Mouse (Mus musculus): ENCODE results near the gene Ffar4. TPM values are rescaled to one million over a fixed set of nuclear protein-coding genes. Genes with fewer than 3 reads are reported as not detected.

The Ffar4 gene
- 0.35 and 0.49 TPM in 2 replicates for polyA plus RNA-seq (2015; fragmentation: Nextera tagmentation; extraction: Ambion mirVana)

- under 1% methylated on average over 77 of the region's 77 CpGs for WGBS
- ATAC-seq (replicated peaks; ENCODE audit: extremely low read depth, insufficient read depth, low FRiP score): no peak
- Histone ChIP-seq H3K4me3 (ENCODE audit: low read length) (peak within 1 kb of the TSS; percentile 27), H3K27ac (ENCODE audit: low read length) (no peak within 1 kb of the TSS), H3K36me3 (ENCODE audit: control insufficient read depth, insufficient read depth) (no peaks in the 10 kb centered on the region), H3K9ac (ENCODE audit: low read length) (no peak within 1 kb of the TSS), H3K27me3 (ENCODE audit: control insufficient read depth, insufficient read depth, low read length) (peaks cover 44% of the 10 kb centered on the region), H3K4me1 (ENCODE audit: control insufficient read depth, insufficient read depth, low read length) (no peaks in the 10 kb centered on the region), H3K9me3 (replicated peaks; ENCODE audit: control insufficient read depth, low read length) (no peaks in the 10 kb centered on the region), H3K4me2 (ENCODE audit: low read depth, low read length) (peak within 1 kb of the TSS; percentile 48)
Observed at GRCm38 (mm10) chr19:38096858-38097758, at the start of gene Ffar4. Gene Ffar4 (plus strand): TSS chr19:38097071.

DNA sequence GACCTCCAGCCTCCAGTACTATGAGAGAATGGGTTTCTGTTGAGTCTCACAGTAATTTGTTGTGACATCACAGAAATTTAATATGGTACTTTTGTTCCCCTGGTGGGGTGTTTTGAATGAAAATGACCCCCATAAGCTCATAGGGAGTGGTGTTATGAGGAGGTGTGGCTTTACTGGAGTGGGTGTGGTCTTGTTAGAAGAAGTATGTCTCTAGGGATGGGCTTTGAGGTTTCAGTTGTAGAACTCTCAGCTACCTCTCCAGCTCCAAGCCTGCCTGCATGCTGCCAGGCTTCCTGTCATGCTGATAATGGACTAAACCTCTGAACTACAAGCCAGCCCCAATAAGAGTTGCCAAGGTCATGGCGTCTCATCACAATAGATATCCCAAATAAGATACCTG is 47.2 kb upstream of the Ffar4 start:
- H3K4me2 ChIP-seq (ENCODE audit: low read depth, low read length): no peak overlapping the region
- H3K4me3 ChIP-seq (ENCODE audit: low read length): no peak overlapping the region
- no peak for ATAC-seq (replicated peaks; ENCODE audit: extremely low read depth, insufficient read depth, low FRiP score)
- peaks cover 5% of the 10 kb centered on the region; the same call in 1 of the 2 replicates for H3K4me1 ChIP-seq (ENCODE audit: control insufficient read depth, insufficient read depth, low read length)
- H3K27ac ChIP-seq (ENCODE audit: low read length): no peak overlapping the region
- H3K36me3 ChIP-seq (ENCODE audit: control insufficient read depth, insufficient read depth): no peaks in the 10 kb centered on the region
- H3K9me3 ChIP-seq (replicated peaks; ENCODE audit: control insufficient read depth, low read length): no peaks in the 10 kb centered on the region
- H3K9ac ChIP-seq (ENCODE audit: low read length): no peak overlapping the region
- H3K27me3 ChIP-seq (ENCODE audit: control insufficient read depth, insufficient read depth, low read length): no peaks in the 10 kb centered on the region
- WGBS: 66% methylated on average over 1 of the region's 1 CpGs

- Histone ChIP-seq H3K27me3 (ENCODE audit: control insufficient read depth, insufficient read depth, low read length) (no peaks in the 10 kb centered on the region), H3K4me1 (ENCODE audit: control insufficient read depth, insufficient read depth, low read length) (peaks cover 18% of the 10 kb centered on the region), H3K27ac (ENCODE audit: low read length) (peak overlapping the region; percentile 43; the same call in 1 of the 2 replicates), H3K4me2 (ENCODE audit: low read depth, low read length) (peak overlapping the region; percentile 70), H3K4me3 (ENCODE audit: low read length) (peak overlapping the region; percentile 87), H3K9me3 (replicated peaks; ENCODE audit: control insufficient read depth, low read length) (no peaks in the 10 kb centered on the region), H3K9ac (ENCODE audit: low read length) (peak overlapping the region; percentile 69), H3K36me3 (ENCODE audit: control insufficient read depth, insufficient read depth) (peaks cover 3% of the 10 kb centered on the region)
- 23% methylated on average over 8 of the region's 8 CpGs for WGBS
- no peak for ATAC-seq (replicated peaks; ENCODE audit: extremely low read depth, insufficient read depth, low FRiP score)
Observed at GRCm38 (mm10) chr19:38053227-38054041, 43.4 kb upstream of the Ffar4 start.

- WGBS: under 1% methylated on average over 23 of the region's 23 CpGs
- peak; percentile 86 for ATAC-seq (replicated peaks; ENCODE audit: extremely low read depth, insufficient read depth, low FRiP score)
Observed at GRCm38 (mm10) chr19:38054149-38054719, 42.6 kb upstream of the Ffar4 start.

GRCm38 (mm10) chr19:38054720-38055192 is 42.1 kb upstream of the Ffar4 start, which contains the start of gene Cep55:
Gene Cep55 (plus strand): TSS chr19:38055011.
- under 1% methylated on average over 36 of the region's 36 CpGs for WGBS
- peak within 1 kb of the TSS; percentile 88 for H3K4me2 ChIP-seq (ENCODE audit: low read depth, low read length)
- peak within 1 kb of the TSS; percentile 52 for H3K27ac ChIP-seq (ENCODE audit: low read length)

More at GRCm38 (mm10) chr19:38054149-38054719, 42.6 kb upstream of the Ffar4 start:
- peak overlapping the region; percentile 43 for H3K27ac ChIP-seq (ENCODE audit: low read length)
- peaks cover 6% of the 10 kb centered on the region for H3K36me3 ChIP-seq (ENCODE audit: control insufficient read depth, insufficient read depth)
- no peaks in the 10 kb centered on the region for H3K9me3 ChIP-seq (replicated peaks; ENCODE audit: control insufficient read depth, low read length)
- H3K9ac ChIP-seq (ENCODE audit: low read length): peak overlapping the region; percentile 69
- peak overlapping the region; percentile 87 for H3K4me3 ChIP-seq (ENCODE audit: low read length)
- H3K27me3 ChIP-seq (ENCODE audit: control insufficient read depth, insufficient read depth, low read length): no peaks in the 10 kb centered on the region
- H3K4me2 ChIP-seq (ENCODE audit: low read depth, low read length): peak overlapping the region; percentile 70
- H3K4me1 ChIP-seq (ENCODE audit: control insufficient read depth, insufficient read depth, low read length): peaks cover 18% of the 10 kb centered on the region

GRCm38 (mm10) chr19:38055798-38056197 is 41.1 kb upstream of the Ffar4 start:
- no peak overlapping the region for H3K27ac ChIP-seq (ENCODE audit: low read length)
- H3K4me1 ChIP-seq (ENCODE audit: control insufficient read depth, insufficient read depth, low read length): peaks cover 18% of the 10 kb centered on the region
- WGBS: 11% methylated on average over 6 of the region's 6 CpGs
- peak overlapping the region; percentile 88 for H3K4me2 ChIP-seq (ENCODE audit: low read depth, low read length)
- H3K27me3 ChIP-seq (ENCODE audit: control insufficient read depth, insufficient read depth, low read length): no peaks in the 10 kb centered on the region
- H3K9me3 ChIP-seq (replicated peaks; ENCODE audit: control insufficient read depth, low read length): no peaks in the 10 kb centered on the region
- peaks cover 15% of the 10 kb centered on the region for H3K36me3 ChIP-seq (ENCODE audit: control insufficient read depth, insufficient read depth)
- H3K4me3 ChIP-seq (ENCODE audit: low read length): peak overlapping the region; percentile 87
- H3K9ac ChIP-seq (ENCODE audit: low read length): peak overlapping the region; percentile 84
- no peak for ATAC-seq (replicated peaks; ENCODE audit: extremely low read depth, insufficient read depth, low FRiP score)

More at GRCm38 (mm10) chr19:38054720-38055192, 42.1 kb upstream of the Ffar4 start, which contains the start of gene Cep55:
- H3K27me3 ChIP-seq (ENCODE audit: control insufficient read depth, insufficient read depth, low read length): no peaks in the 10 kb centered on the region
- ATAC-seq (replicated peaks; ENCODE audit: extremely low read depth, insufficient read depth, low FRiP score): peak; percentile 96
- peaks cover 18% of the 10 kb centered on the region for H3K4me1 ChIP-seq (ENCODE audit: control insufficient read depth, insufficient read depth, low read length)
- no peaks in the 10 kb centered on the region for H3K9me3 ChIP-seq (replicated peaks; ENCODE audit: control insufficient read depth, low read length)
- peaks cover 7% of the 10 kb centered on the region for H3K36me3 ChIP-seq (ENCODE audit: control insufficient read depth, insufficient read depth)
- peak within 1 kb of the TSS; percentile 87 for H3K4me3 ChIP-seq (ENCODE audit: low read length)
- peak within 1 kb of the TSS; percentile 84 for H3K9ac ChIP-seq (ENCODE audit: low read length)

DNA sequence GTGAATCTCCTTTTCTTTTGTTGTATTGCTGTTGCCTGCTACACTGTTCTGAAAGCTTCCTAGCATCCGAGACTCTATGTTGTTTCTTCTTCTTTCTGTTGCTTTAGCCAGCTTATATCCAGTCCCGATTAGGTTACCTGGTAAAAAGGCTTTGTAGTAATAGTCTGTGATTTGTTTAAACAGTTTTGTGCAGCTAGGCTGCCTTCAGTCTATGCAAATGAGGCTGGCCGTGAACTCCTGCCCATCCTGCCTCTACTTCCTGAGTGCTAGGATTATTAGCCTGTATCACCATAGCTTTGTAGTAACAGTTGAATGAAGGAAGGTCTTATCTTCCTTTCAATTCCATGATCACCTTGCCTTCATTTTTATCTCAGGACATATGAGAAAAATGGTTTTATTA is 40.6 kb upstream of the Ffar4 start:
- 57% methylated on average over 3 of the region's 3 CpGs for WGBS
- Histone ChIP-seq H3K4me2 (ENCODE audit: low read depth, low read length) (peak overlapping the region; percentile 88), H3K27me3 (ENCODE audit: control insufficient read depth, insufficient read depth, low read length) (no peaks in the 10 kb centered on the region), H3K4me1 (ENCODE audit: control insufficient read depth, insufficient read depth, low read length) (peaks cover 18% of the 10 kb centered on the region), H3K9me3 (replicated peaks; ENCODE audit: control insufficient read depth, low read length) (no peaks in the 10 kb centered on the region), H3K4me3 (ENCODE audit: low read length) (peak overlapping the region; percentile 87), H3K36me3 (ENCODE audit: control insufficient read depth, insufficient read depth) (peaks cover 15% of the 10 kb centered on the region), H3K27ac (ENCODE audit: low read length) (no peak overlapping the region), H3K9ac (ENCODE audit: low read length) (no peak overlapping the region; the same call in 1 of the 2 replicates)
- ATAC-seq (replicated peaks; ENCODE audit: extremely low read depth, insufficient read depth, low FRiP score): no peak

GRCm38 (mm10) chr19:38056931-38057330 is 39.9 kb upstream of the Ffar4 start:
- 86% methylated on average over 8 of the region's 8 CpGs for WGBS
- H3K4me2 ChIP-seq (ENCODE audit: low read depth, low read length): no peak overlapping the region
- H3K9me3 ChIP-seq (replicated peaks; ENCODE audit: control insufficient read depth, low read length): no peaks in the 10 kb centered on the region
- H3K4me1 ChIP-seq (ENCODE audit: control insufficient read depth, insufficient read depth, low read length): peaks cover 18% of the 10 kb centered on the region
- H3K27me3 ChIP-seq (ENCODE audit: control insufficient read depth, insufficient read depth, low read length): no peaks in the 10 kb centered on the region
- H3K27ac ChIP-seq (ENCODE audit: low read length): no peak overlapping the region
- peaks cover 15% of the 10 kb centered on the region for H3K36me3 ChIP-seq (ENCODE audit: control insufficient read depth, insufficient read depth)
- H3K4me3 ChIP-seq (ENCODE audit: low read length): no peak overlapping the region
- no peak for ATAC-seq (replicated peaks; ENCODE audit: extremely low read depth, insufficient read depth, low FRiP score)
- no peak overlapping the region for H3K9ac ChIP-seq (ENCODE audit: low read length)

Data from heart, embryonic 16.5 days (tissue).